Mouse (Mus musculus) forebrain, embryonic 11.5 days (tissue): ENCODE measurements at regions not wholly inside any gene's neighbourhood (a gene's known extent, or its start where the extent isn't known, plus 50 kb on each side); places are given as distances from the start of the nearest gene placed in this dataset.

Experiments
- ATAC-seq: fragments of 200-750 bp; cut with Nextera tagmentation; replicated peaks from 2 replicates; pipeline ENCODE4 v1.8.0; 2017; ENCODE audit warnings: moderate TSS enrichment; ENCODE audit not compliant: low FRiP score
- DNase-seq: peaks from one replicate; pipeline ENCODE4 v3.0.0-alpha.2; 2017; ENCODE audit warnings: low spot score
- H3K27ac ChIP-seq: fragments of 300-500 bp; sonication (generic); 2 replicates; pipeline ENCODE4 v1.5.1; 2014; ENCODE audit warnings: low read depth, low read length
- H3K27me3 ChIP-seq: fragments of 300-500 bp; sonication (generic); 2 replicates; pipeline ENCODE4 v1.6.1; 2014; ENCODE audit warnings: mild to moderate bottlenecking, low read length, mixed read lengths; ENCODE audit not compliant: control insufficient read depth, insufficient read depth
- H3K36me3 ChIP-seq: fragments of 300-500 bp; sonication (generic); 2 replicates; pipeline ENCODE4 v1.6.1; 2014; ENCODE audit warnings: mild to moderate bottlenecking, low read length, moderate library complexity, mixed read lengths; ENCODE audit not compliant: control insufficient read depth, insufficient read depth
- H3K4me1 ChIP-seq: fragments of 300-500 bp; sonication (generic); replicated peaks from 2 replicates; pipeline ENCODE4 v1.6.1; 2014; ENCODE audit warnings: low read length, mixed read lengths; ENCODE audit not compliant: control insufficient read depth, insufficient read depth
- H3K4me2 ChIP-seq: fragments of 300-500 bp; sonication (generic); 2 replicates; pipeline ENCODE4 v1.6.1; 2014; ENCODE audit warnings: low read depth, mild to moderate bottlenecking, low read length, moderate library complexity, mixed read lengths; ENCODE audit not compliant: severe bottlenecking
- H3K4me3 ChIP-seq: fragments of 300-500 bp; sonication (generic); 2 replicates; pipeline ENCODE4 v1.5.1; 2014; ENCODE audit warnings: low read depth, low read length
- H3K9ac ChIP-seq: fragments of 300-500 bp; sonication (generic); 2 replicates; pipeline ENCODE4 v1.6.1; 2014; ENCODE audit warnings: low read length
- H3K9me3 ChIP-seq: fragments of 300-500 bp; sonication (generic); 2 replicates; pipeline ENCODE4 v1.6.1; 2016; ENCODE audit warnings: low read length, mixed read lengths; ENCODE audit not compliant: control insufficient read depth
- WGBS: fragments of 180-500 bp; shearing (Covaris S2); extraction: QIAGEN DNeasy Blood & Tissue Kit; methylation state at CpG from one replicate; pipeline ENCODE4 v1.1.7; 2014; 5-methylcytosine and 5-hydroxymethylcytosine counted together

DNA sequence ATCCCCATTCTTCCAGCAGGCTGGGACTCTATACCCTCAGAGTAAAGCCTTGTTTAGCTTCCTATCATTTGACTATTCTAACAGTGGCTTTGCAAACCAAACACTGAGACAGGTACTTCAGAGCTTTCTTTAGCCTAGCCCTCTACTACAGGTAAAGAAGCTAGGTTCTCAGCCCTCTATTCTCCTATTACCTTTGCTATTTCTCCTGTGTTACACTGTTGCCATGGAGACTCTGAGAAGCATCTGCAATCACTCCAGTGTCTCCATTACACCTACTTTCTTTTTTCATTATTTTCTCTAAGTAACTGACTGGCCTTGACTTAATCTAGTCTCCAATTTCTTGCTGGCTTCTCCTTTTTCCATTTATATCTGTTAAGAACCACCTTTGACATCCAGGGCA is 466.2 kb downstream of the Gm37988 start:
- Histone ChIP-seq H3K36me3 (no peaks in the 10 kb centered on the region), H3K27ac (no peak overlapping the region), H3K4me3 (no peak overlapping the region), H3K9me3 (no peaks in the 10 kb centered on the region), H3K27me3 (no peaks in the 10 kb centered on the region), H3K9ac (no peak overlapping the region), H3K4me2 (no peak overlapping the region), H3K4me1 (no peaks in the 10 kb centered on the region)
- no peak for ATAC-seq
- DNase-seq = no peak

- Histone ChIP-seq H3K4me3 (no peak overlapping the region), H3K9me3 (no peaks in the 10 kb centered on the region), H3K27me3 (no peaks in the 10 kb centered on the region), H3K36me3 (no peaks in the 10 kb centered on the region), H3K4me2 (no peak overlapping the region), H3K27ac (no peak overlapping the region), H3K9ac (no peak overlapping the region), H3K4me1 (no peaks in the 10 kb centered on the region)
- DNase-seq (no peak), ATAC-seq (no peak)
Observed at GRCm38 (mm10) chr1:5294570-5294969, 486.9 kb downstream of the Gm37988 start.

DNA sequence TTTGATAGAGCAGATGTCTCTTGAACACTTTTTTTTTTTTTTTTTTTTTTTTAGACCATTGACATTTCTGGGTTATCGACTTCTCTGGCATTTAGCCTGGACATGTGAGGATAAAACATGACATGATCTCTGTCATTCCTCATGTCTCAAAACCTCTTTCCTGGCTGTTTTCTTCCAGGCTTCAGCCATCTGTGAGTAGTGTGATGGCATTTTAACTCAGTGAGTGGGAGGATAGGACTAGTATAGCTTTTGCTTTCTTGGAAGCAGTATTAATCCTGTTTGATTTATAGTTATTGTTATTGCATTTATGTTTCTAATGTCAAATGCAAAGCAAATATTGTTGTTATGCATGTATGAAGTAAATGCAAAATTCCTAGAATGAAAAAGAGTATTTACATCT is 489.9 kb downstream of the Gm37988 start:
- no peak for ATAC-seq
- Histone ChIP-seq H3K9ac (no peak overlapping the region), H3K4me3 (no peak overlapping the region), H3K4me2 (no peak overlapping the region), H3K9me3 (no peaks in the 10 kb centered on the region), H3K36me3 (no peaks in the 10 kb centered on the region), H3K4me1 (no peaks in the 10 kb centered on the region), H3K27me3 (no peaks in the 10 kb centered on the region), H3K27ac (no peak overlapping the region)
- no peak for DNase-seq
- WGBS = 85% methylated on average over 1 of the region's 1 CpGs

DNA sequence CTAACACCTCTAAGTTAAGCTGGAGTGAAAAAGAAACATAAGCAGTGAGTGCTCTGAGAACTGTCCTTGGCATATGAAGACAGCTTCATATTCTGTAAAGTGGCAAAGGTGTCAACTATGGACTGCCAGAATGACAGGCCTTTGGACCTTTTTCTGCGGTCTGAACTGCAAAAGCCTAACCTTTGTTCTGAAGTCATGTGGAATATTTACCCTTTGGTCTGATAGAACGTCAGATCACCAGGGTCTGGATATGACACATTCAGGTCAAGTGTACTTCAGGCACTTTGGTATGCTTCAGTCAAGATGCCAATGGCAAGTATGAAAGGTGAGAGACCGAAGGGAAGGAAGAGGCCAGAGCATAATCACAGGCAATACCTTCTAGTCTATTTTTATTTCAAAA is 504.0 kb downstream of the Gm37988 start:
- ATAC-seq (no peak), DNase-seq (no peak)
- no peaks in the 10 kb centered on the region for H3K4me1 ChIP-seq
- H3K9me3 ChIP-seq = no peaks in the 10 kb centered on the region
- 89% methylated on average over 3 of the region's 3 CpGs for WGBS
- no peak overlapping the region for H3K4me3 ChIP-seq
- no peak overlapping the region for H3K27ac ChIP-seq
- H3K9ac ChIP-seq = no peak overlapping the region
- no peak overlapping the region for H3K4me2 ChIP-seq
- no peaks in the 10 kb centered on the region for H3K36me3 ChIP-seq
- no peaks in the 10 kb centered on the region for H3K27me3 ChIP-seq

DNA sequence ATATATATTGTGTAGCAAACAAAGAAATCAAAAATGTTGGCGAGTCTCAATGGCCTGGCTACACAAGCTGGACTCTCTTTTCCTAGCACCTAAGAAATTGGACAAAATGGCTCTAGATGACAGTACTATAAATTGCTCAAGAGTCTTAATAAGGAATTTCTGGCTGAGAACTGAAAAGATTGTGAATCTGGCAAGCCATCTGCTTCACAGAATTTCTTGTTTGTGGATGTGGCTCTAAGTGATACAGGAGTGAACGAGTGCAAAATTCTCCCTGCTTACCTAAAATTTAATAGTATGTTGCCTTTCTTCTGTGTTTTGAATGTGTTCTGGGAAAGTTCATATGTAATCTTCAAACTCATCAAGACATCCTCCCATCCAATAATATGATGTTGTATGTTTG is 508.1 kb downstream of the Gm37988 start:
- H3K4me2 ChIP-seq = no peak overlapping the region
- ATAC-seq (no peak), DNase-seq (no peak)
- no peaks in the 10 kb centered on the region for H3K9me3 ChIP-seq
- no peak overlapping the region for H3K27ac ChIP-seq
- no peak overlapping the region for H3K4me3 ChIP-seq
- H3K9ac ChIP-seq = no peak overlapping the region
- no peaks in the 10 kb centered on the region for H3K4me1 ChIP-seq
- no peaks in the 10 kb centered on the region for H3K27me3 ChIP-seq
- no peaks in the 10 kb centered on the region for H3K36me3 ChIP-seq
- WGBS = 86% methylated on average over 2 of the region's 2 CpGs

DNA sequence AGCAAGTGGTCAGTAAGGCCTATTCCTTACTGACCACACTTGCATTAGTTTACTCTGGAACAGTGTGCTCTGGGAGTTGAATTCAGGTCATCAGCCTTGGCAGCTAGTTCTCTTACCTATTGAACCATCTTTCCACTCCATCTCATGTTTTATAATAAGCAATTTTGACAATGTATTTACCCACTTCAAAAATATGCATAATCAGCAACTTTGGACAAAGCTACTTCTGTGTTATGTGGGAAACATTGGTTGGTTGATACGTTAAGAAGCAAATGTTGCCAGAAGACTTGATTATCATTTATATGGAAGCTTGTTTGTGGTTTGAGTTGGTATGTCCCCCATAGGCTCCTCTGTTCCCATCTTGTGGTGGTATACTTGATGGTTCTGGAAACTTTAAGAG is 509.4 kb downstream of the Gm37988 start:
- Histone ChIP-seq H3K27me3 (no peaks in the 10 kb centered on the region), H3K9me3 (no peaks in the 10 kb centered on the region), H3K4me3 (no peak overlapping the region), H3K4me1 (no peaks in the 10 kb centered on the region), H3K9ac (no peak overlapping the region), H3K27ac (no peak overlapping the region), H3K36me3 (no peaks in the 10 kb centered on the region), H3K4me2 (no peak overlapping the region)
- ATAC-seq (no peak), DNase-seq (no peak)
- WGBS = 84% methylated on average over 1 of the region's 1 CpGs

GRCm38 (mm10) chr1:5326311-5326710 is 518.6 kb downstream of the Gm37988 start:
- ATAC-seq (no peak), DNase-seq (no peak)
- Histone ChIP-seq H3K4me3 (no peak overlapping the region), H3K9me3 (no peaks in the 10 kb centered on the region), H3K4me2 (no peak overlapping the region), H3K27me3 (no peaks in the 10 kb centered on the region), H3K4me1 (no peaks in the 10 kb centered on the region), H3K9ac (no peak overlapping the region), H3K36me3 (no peaks in the 10 kb centered on the region), H3K27ac (no peak overlapping the region)
